Mouse (Mus musculus) ES-E14 (cell line): ENCODE results near the gene Rnf224.

Experiments
- CHD2 ChIP-seq: IDR thresholded peaks from 2 replicates; pipeline ENCODE4 v1.6.1; 2014; ENCODE audit warnings: mild to moderate bottlenecking, low read depth, low read length, inconsistent platforms
- HCFC1 ChIP-seq: IDR thresholded peaks from 2 replicates; pipeline ENCODE4 v1.6.1; 2012; ENCODE audit warnings: low read length, inconsistent platforms, borderline replicate concordance; ENCODE audit not compliant: insufficient read depth
- ZC3H11A ChIP-seq: IDR thresholded peaks from 2 replicates; pipeline ENCODE4 v1.6.1; 2012; ENCODE audit warnings: low read depth, mild to moderate bottlenecking, inconsistent platforms, low read length, borderline replicate concordance
- ZNF384 ChIP-seq: IDR thresholded peaks from 2 replicates; pipeline ENCODE4 v1.6.1; 2012; ENCODE audit warnings: low read depth, low read length, inconsistent platforms

DNA sequence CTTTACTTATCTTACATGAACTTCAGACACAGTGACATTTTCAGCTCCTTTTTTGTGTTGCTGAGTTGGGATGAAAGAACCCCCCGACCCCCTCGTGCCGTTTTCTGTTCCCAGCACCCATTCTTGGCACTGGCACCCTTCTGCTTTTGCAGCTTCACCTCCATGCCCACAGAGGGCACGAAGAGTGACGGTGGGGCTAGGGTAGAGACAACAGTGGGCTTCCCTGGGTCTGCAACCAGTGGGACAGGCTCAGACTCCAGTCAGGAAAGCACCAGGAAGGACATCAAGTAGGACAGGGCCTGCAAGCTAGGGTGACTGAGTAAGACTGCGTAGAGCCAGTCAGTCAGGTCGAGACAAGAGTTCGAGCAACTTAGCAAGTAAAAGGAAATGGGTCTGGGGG lies 3.7 kb upstream of the Rnf224 start:
- no peak for TF ChIP-seq CHD2
- TF ChIP-seq HCFC1 = no peak
- TF ChIP-seq ZC3H11A = no peak
- TF ChIP-seq ZNF384 = no peak
